Mouse (Mus musculus) testis, postnatal 10 days (tissue): ENCODE measurements around the gene Ddt.
"Not testable (repeated sequence)": the region's sequence is repeated elsewhere in the genome, so short reads cannot be mapped to it uniquely, and the experiment has no call there.

Experiments
- DNase-seq: peaks from one replicate; pipeline ENCODE4 v3.0.0; 2021; ENCODE audit warnings: low spot score

Gene Ddt

DNA sequence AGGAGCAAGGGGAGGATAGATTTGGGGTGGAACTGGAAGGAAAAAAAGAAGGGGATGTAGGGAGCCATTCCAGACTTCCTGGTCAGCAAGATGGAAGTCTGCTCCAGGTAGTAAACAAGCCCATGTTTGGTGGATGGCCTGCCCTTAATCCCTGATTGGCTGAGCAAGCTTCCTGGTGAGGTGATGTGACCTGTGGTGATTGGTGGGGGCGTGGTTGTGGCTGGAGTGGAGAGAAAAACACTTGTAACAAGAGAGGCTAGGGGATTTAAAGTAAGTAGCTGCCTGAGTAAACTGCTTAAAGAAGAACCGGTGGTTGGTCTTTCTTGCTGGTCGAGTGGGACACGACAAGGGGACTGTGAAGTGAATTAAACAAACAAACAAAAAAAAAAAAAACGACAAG, 5.5 kb downstream of the Ddt start:
- not testable (repeated sequence) for DNase-seq

- DNase-seq: no peak
These were observed 6.4 kb downstream of the Ddt start for GRCm38 (mm10) chr10:75766856-75767255.

GRCm38 (mm10) chr10:75764519-75765473, 8.4 kb downstream of the Ddt start:
- DNase-seq: peak; percentile 84

GRCm38 (mm10) chr10:75763682-75764518, 9.3 kb downstream of the Ddt start, which contains the start of gene Cabin1:
Cabin1 (minus strand) TSS chr10:75764341.
- DNase-seq: peak; percentile 97

DNA sequence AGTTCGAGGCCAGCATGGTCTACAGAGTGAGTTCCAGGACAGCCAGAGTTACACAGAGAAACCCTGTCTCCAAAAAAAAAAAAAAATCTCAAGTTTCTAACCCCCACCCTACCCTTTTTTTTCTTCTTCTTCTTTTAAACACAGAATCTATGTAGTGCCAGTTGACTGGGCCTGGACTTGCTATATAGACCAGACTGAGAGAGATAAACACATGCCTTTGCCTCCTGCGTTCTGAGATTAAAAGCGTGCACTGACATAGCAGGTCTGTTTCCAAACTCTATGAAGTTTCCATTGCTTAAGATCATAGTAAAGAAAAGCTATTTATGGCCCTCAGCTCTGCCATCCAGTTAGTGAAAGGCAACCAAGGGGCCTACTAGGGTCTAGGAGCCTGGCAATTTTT, 10.8 kb downstream of the Ddt start:
- DNase-seq: no peak

- no peak for DNase-seq
These were observed 12.9 kb downstream of the Ddt start for GRCm38 (mm10) chr10:75760311-75760710.

DNA sequence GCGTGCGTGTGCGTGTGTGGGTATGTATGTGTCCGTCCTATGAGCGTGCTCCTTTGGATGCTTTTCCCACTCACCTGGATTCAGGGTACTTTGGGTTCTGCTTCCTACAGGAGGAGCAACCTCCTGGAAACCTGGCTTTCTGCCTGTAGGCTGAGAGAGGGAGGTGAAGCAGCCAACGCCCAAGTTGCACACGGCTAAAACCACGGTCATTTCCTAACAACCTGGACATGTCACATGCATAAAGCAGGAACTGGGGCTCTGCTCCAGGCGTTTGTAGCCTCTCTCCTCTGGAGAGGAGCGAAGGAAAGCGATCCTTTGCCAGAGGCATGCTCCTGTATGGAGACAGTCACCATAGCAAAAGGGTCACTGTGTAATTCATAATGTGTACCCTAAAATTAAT, 16.5 kb downstream of the Ddt start:
- no peak for DNase-seq

- peak; percentile 91 for DNase-seq
These were observed 29.2 kb downstream of the Ddt start for GRCm38 (mm10) chr10:75744017-75744416.

GRCm38 (mm10) chr10:75743369-75743768, 29.8 kb downstream of the Ddt start:
- no peak for DNase-seq

DNA sequence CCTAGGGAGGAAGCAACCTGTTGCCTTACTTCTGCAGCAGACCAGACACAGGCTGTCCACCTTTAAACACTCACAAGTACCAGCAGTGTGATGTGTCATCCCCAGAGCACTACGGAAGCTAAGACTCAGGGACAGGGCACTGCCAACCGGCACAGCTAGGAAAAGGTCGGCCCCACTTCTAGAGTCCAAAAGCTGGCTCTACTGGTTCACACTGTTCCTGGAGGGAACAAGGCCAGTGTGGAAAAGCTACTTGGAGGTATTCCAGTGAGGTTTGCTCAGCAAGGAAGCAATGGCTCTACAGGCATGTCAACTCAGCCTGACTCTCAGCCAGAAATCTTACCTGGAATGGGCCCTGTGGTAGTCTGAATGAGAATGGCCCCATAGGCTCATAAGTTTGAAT, 32.3 kb downstream of the Ddt start:
- DNase-seq: no peak

DNA sequence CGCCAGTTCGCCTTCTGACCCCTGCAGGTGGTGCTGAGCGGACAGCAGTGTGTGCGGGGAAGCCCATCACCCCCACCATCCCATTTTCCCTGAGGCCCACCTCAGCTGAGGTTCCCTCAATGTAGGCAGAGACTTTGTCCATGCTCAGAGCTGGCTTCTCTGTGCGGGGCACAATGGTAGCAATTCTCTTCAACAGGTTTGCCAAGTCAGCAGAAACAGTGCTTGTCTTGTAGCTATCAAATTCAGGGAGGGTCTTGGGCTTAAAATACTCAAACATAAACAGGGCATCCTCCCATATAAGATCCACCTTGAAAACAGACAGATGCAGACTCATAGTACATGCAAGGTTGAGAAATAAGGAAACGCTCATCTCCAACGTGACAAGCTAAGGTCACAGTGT, 47.8 kb downstream of the Ddt start:
- no peak for DNase-seq
